17 mouse cellular contexts compared by ENCODE assay signal in the genomic region with DNA sequence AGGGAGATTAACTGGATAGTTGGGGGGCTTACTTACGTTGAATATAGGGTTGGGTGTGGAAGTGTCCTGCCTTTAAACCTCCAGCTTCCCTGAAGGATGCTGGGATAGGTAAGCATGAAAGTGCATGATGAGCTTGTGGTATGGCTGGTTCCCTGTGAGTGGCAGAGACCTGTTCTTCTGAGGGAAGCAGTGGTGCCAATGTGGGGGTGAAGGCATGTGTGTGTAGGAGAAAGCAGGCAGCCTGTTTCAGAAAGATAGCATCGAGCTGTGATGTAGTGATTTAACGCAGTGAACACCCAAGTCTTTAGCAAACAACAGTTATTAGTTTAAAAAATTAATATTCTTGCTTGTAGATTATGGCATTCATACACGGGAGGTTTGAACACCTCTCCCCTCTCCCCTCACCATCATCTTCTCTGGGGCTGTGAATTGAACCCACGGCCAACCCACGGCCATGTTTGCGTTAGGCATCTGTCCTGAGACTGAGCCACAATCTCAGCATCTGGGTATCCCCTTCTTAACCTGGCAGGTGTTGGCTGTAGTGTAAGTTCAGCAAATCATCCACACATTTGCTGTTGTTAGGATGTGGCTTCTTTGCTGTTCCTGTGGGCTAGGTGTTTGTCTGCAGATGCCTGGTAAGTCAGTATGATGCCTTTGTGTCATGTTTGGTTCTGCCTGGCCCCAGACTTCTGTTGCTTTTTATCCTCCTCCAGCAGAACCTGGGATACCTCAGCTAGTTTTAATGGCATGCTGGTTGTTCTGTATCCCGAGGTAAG. TPM values are rescaled to one million over a fixed set of nuclear protein-coding genes. Genes with fewer than 3 reads are reported as not detected.
DNase-seq lines count a peak whose midpoint lies in the region; ATAC-seq and TF ChIP-seq lines count a peak whose summit lies in the region.
"Had no signal": no experiment of that assay in that cellular context is flagged by ENCODE, and none has a peak within 500 bp of the region (broad histone marks: within the 10 kb centered on the region; RNA-seq: fewer than 3 reads in every experiment).

No protein-coding gene starts in this region.

- WGBS in hindbrain, postnatal 0 days: 71% methylated on average over 8 of the region's 8 CpGs
- 84% methylated on average over 8 of the region's 8 CpGs for WGBS in hindbrain, embryonic 12.5 days
- WGBS in liver, postnatal 0 days (ENCODE audit: insufficient replicate concordance): 76% methylated on average over 8 of the region's 8 CpGs

- DNase-seq in cerebellum, adult 9-10 months: peak; percentile 26
- no peak for DNase-seq in cerebellum, adult 9-11 months
- no peak for DNase-seq in hindbrain, postnatal 0 days (ENCODE audit: low spot score)
- peak; percentile 48 for DNase-seq in right cerebral cortex, adult 18-20 months
- DNase-seq in right cerebral cortex, postnatal 10 days (ENCODE audit: low spot score in 2 of 2): no peak
- no peak for DNase-seq in liver, postnatal 0 days
- DNase-seq in thymus, postnatal 25 days: no peak
- DNase-seq: adrenal gland, postnatal 25 days; gastrocnemius, postnatal 14 days; heart, postnatal 10 days; spleen, adult 18-20 months; thymus, postnatal 14 days had no signal

- H3K4me1 ChIP-seq in hindbrain, postnatal 0 days (ENCODE audit: insufficient read depth, low read length): no peaks in the 10 kb centered on the region
- peaks cover 37% of the 10 kb centered on the region for H3K4me1 ChIP-seq in hindbrain, embryonic 12.5 days
- H3K4me1 ChIP-seq in liver, postnatal 0 days (ENCODE audit: insufficient read depth): no peaks in the 10 kb centered on the region
- H3K4me1 ChIP-seq: liver, embryonic 12.5 days had no signal

- H3K27ac ChIP-seq in hindbrain, postnatal 0 days: 0 out of 2 replicates have a peak overlapping the region, but pooled peaks have one; percentile 36
- no peak overlapping the region for H3K27ac ChIP-seq in hindbrain, embryonic 12.5 days
- H3K27ac ChIP-seq in liver, postnatal 0 days (ENCODE audit: low read depth): no peak overlapping the region
- H3K27ac ChIP-seq: embryonic facial prominence, embryonic 12.5 days; liver, embryonic 12.5 days; midbrain, embryonic 15.5 days; stomach, embryonic 15.5 days had no signal

- no peaks in the 10 kb centered on the region for H3K9me3 ChIP-seq in hindbrain, postnatal 0 days (ENCODE audit: low read length)
- no peaks in the 10 kb centered on the region for H3K9me3 ChIP-seq in hindbrain, embryonic 12.5 days (replicated peaks)
- no peaks in the 10 kb centered on the region for H3K9me3 ChIP-seq in liver, postnatal 0 days (ENCODE audit: low read length)
- H3K9me3 ChIP-seq: embryonic facial prominence, embryonic 12.5 days; liver, embryonic 12.5 days; midbrain, embryonic 15.5 days; stomach, embryonic 15.5 days had no signal

- H3K27me3 ChIP-seq in hindbrain, postnatal 0 days (ENCODE audit: insufficient read depth, low read length): no peaks in the 10 kb centered on the region
- H3K27me3 ChIP-seq in hindbrain, embryonic 12.5 days: no peaks in the 10 kb centered on the region
- no peaks in the 10 kb centered on the region for H3K27me3 ChIP-seq in liver, postnatal 0 days (ENCODE audit: insufficient read depth, low read length)
- H3K27me3 ChIP-seq: liver, embryonic 12.5 days; midbrain, embryonic 15.5 days; stomach, embryonic 15.5 days had no signal

- H3K36me3 ChIP-seq in hindbrain, postnatal 0 days (ENCODE audit: insufficient read depth, low read length): no peaks in the 10 kb centered on the region
- no peaks in the 10 kb centered on the region for H3K36me3 ChIP-seq in hindbrain, embryonic 12.5 days
- H3K36me3 ChIP-seq in liver, postnatal 0 days (replicated peaks; ENCODE audit: insufficient read depth, low read length): no peaks in the 10 kb centered on the region
- H3K36me3 ChIP-seq: embryonic facial prominence, embryonic 12.5 days; liver, embryonic 12.5 days; midbrain, embryonic 15.5 days; stomach, embryonic 15.5 days had no signal

- no peak overlapping the region for H3K4me3 ChIP-seq in hindbrain, postnatal 0 days (ENCODE audit: low read length)
- H3K4me3 ChIP-seq in hindbrain, embryonic 12.5 days: no peak overlapping the region
- H3K4me3 ChIP-seq in liver, postnatal 0 days (ENCODE audit: low read depth, low read length): no peak overlapping the region
- H3K4me3 ChIP-seq: embryonic facial prominence, embryonic 12.5 days; liver, embryonic 12.5 days; midbrain, embryonic 15.5 days; stomach, embryonic 15.5 days had no signal

- TF ChIP-seq EP300 in liver, postnatal 0 days (IDR thresholded peaks at IDR 0.05; ENCODE audit: low read depth): no peak

- ATAC-seq in hindbrain, postnatal 0 days: no peak
- no peak for ATAC-seq in hindbrain, embryonic 12.5 days (ENCODE audit: low FRiP score)
- ATAC-seq in liver, postnatal 0 days: no peak
- ATAC-seq: liver, embryonic 12.5 days; midbrain, embryonic 15.5 days had no signal

- no peak overlapping the region for H3K4me2 ChIP-seq in hindbrain, postnatal 0 days (ENCODE audit: low read depth, low read length)
- no peak overlapping the region for H3K4me2 ChIP-seq in hindbrain, embryonic 12.5 days (replicated peaks)
- no peak overlapping the region for H3K4me2 ChIP-seq in liver, postnatal 0 days (ENCODE audit: low read depth, low read length)
- H3K4me2 ChIP-seq: embryonic facial prominence, embryonic 12.5 days; liver, embryonic 12.5 days; midbrain, embryonic 15.5 days; stomach, embryonic 15.5 days had no signal

- H3K9ac ChIP-seq in hindbrain, postnatal 0 days (replicated peaks; ENCODE audit: low read length): no peak overlapping the region
- H3K9ac ChIP-seq in hindbrain, embryonic 12.5 days: no peak overlapping the region
- H3K9ac ChIP-seq in liver, postnatal 0 days (replicated peaks): no peak overlapping the region
- H3K9ac ChIP-seq: embryonic facial prominence, embryonic 12.5 days; liver, embryonic 12.5 days; midbrain, embryonic 15.5 days; stomach, embryonic 15.5 days had no signal

- no peak for TF ChIP-seq CTCF in hindbrain, postnatal 0 days (IDR thresholded peaks at IDR 0.05; ENCODE audit: low read depth)
- no peak for TF ChIP-seq CTCF in liver, postnatal 0 days (IDR thresholded peaks at IDR 0.05; ENCODE audit: low read depth)

RNA-seq across cellular contexts. Expression of gene Cdon, which starts 17.5 kb away (rescaled TPM):
- 10.6 and 11.1 TPM in 2 replicates for total RNA-seq in hindbrain, postnatal 0 days (2014; rRNA removed)
- 1.0 and 1.7 TPM in 2 replicates for polyA plus RNA-seq in hindbrain, postnatal 0 days (2015; fragmentation: Nextera tagmentation; extraction: Ambion mirVana)
- 15.8 and 21.5 TPM in 2 replicates for polyA plus RNA-seq in hindbrain, embryonic 12.5 days (2016; fragmentation: Nextera tagmentation; extraction: Ambion mirVana)
- 0.18 and 0.38 TPM in 2 replicates for polyA plus RNA-seq in liver, postnatal 0 days (2015; fragmentation: Nextera tagmentation; extraction: Ambion mirVana)

Comparison
In these comparisons a context has a peak if more than half of its experiments do, and no peak if none do; other contexts are left out.
1. DNase-seq: peak in cerebellum, adult 9-10 months (single experiment) and right cerebral cortex, adult 18-20 months (single experiment); none in cerebellum, adult 9-11 months (single experiment), hindbrain, postnatal 0 days (single experiment), right cerebral cortex, postnatal 10 days (0 of 2), liver, postnatal 0 days (single experiment) and thymus, postnatal 25 days (single experiment).